In the genomic region with DNA sequence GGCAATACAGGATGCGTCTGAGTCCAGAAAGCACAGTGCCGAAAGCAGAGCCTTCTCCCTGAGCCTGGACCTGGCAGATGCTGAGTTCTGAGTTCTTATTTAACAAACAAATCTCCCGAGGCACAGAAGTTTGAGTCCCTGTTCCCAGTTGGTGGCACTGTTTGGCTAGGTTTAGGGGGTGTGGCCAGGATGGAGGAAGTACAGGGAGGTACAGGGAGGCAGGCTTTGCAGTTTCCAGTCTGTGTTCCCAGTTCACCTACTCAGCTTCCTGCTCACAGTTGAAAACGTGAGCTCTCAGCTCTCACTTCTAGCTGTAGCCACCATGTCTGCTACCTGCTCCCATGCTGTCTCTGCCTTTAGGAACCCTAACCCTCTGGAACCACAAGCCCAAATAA, we compare ENCODE assay signal across 36 mouse cellular contexts. TPM values are rescaled to one million over a fixed set of nuclear protein-coding genes. Genes with fewer than 3 reads are reported as not detected.
DNase-seq lines count a peak whose midpoint lies in the region; ATAC-seq lines count a peak whose summit lies in the region.
"Had no signal": no experiment of that assay in that cellular context is flagged by ENCODE, and none has a peak within 500 bp of the region (broad histone marks: within the 10 kb centered on the region; RNA-seq: fewer than 3 reads in every experiment).

No protein-coding gene starts in this region.

- no peaks in the 10 kb centered on the region for H3K9me3 ChIP-seq in heart, embryonic 10.5 days
- no peaks in the 10 kb centered on the region for H3K9me3 ChIP-seq in forebrain, embryonic 11.5 days (ENCODE audit: control insufficient read depth, low read length)
- H3K9me3 ChIP-seq: embryonic facial prominence, embryonic 10.5 days; embryonic facial prominence, embryonic 13.5 days; forebrain, embryonic 13.5 days had no signal

- no peak overlapping the region for H3K4me2 ChIP-seq in forebrain, embryonic 11.5 days (ENCODE audit: low read depth, low read length, severe bottlenecking)
- H3K4me2 ChIP-seq: embryonic facial prominence, embryonic 13.5 days; forebrain, embryonic 13.5 days; hindbrain, embryonic 14.5 days had no signal

- H3K9ac ChIP-seq in forebrain, embryonic 11.5 days (ENCODE audit: low read length), result no peak overlapping the region
- H3K9ac ChIP-seq: embryonic facial prominence, embryonic 13.5 days; forebrain, embryonic 13.5 days; hindbrain, embryonic 14.5 days had no signal

- no peaks in the 10 kb centered on the region for H3K36me3 ChIP-seq in heart, embryonic 10.5 days
- H3K36me3 ChIP-seq in forebrain, embryonic 11.5 days (ENCODE audit: control insufficient read depth, insufficient read depth, low read length), result no peaks in the 10 kb centered on the region
- H3K36me3 ChIP-seq: embryonic facial prominence, embryonic 10.5 days; embryonic facial prominence, embryonic 13.5 days; G1E had no signal

- ATAC-seq in cerebellum, adult (ENCODE audit: insufficient number of reproducible peaks, low FRiP score, low TSS enrichment), result 0 out of 2 replicates have a peak, but pooled peaks have one; percentile 26
- no peak for ATAC-seq in forebrain, embryonic 11.5 days (replicated peaks; ENCODE audit: low FRiP score)
- ATAC-seq: activated CD4-positive, CD25-positive, alpha-beta regulatory T cell, adult 4 months; forebrain, embryonic 13.5 days; forebrain, embryonic 16.5 days; inflammation-experienced regulatory T-cells, adult 6 months; intestine, postnatal 0 days; Patski had no signal

- no peak overlapping the region for H3K4me3 ChIP-seq in heart, embryonic 10.5 days
- no peak overlapping the region for H3K4me3 ChIP-seq in forebrain, embryonic 11.5 days (ENCODE audit: low read depth, low read length)
- H3K4me3 ChIP-seq: embryonic facial prominence, embryonic 10.5 days; embryonic facial prominence, embryonic 13.5 days; erythroblast, embryonic 14.5 days; forebrain, embryonic 13.5 days had no signal

- H3K27me3 ChIP-seq in heart, embryonic 10.5 days (ENCODE audit: insufficient read depth, poor library complexity, severe bottlenecking), result no peaks in the 10 kb centered on the region
- H3K27me3 ChIP-seq in forebrain, embryonic 11.5 days (ENCODE audit: control insufficient read depth, insufficient read depth, low read length), result no peaks in the 10 kb centered on the region
- H3K27me3 ChIP-seq: embryonic facial prominence, embryonic 13.5 days; forebrain, embryonic 13.5 days; Patski had no signal

- no peak for DNase-seq in cerebellum, postnatal 4 days (ENCODE audit: low spot score in 2 of 2)
- peak; percentile 67 for DNase-seq in gastrocnemius, postnatal 25 days
- no peak for DNase-seq in gastrocnemius, adult 18-20 months (ENCODE audit: low spot score)
- DNase-seq in heart, embryonic 10.5 days (ENCODE audit: low spot score), result peak; percentile 56
- DNase-seq in heart, postnatal 36 days, result no peak
- peak; percentile 7 for DNase-seq in ZHBTc4 (ENCODE audit: low read depth, low spot score)
- DNase-seq in forebrain, embryonic 11.5 days (ENCODE audit: low spot score), result no peak
- DNase-seq: adrenal gland, adult 8-10 months; adrenal gland, postnatal 25 days; cerebellum, adult 11 months; embryo, embryonic 11 days; kidney, adult 2 months had no signal

- intact Hi-C loops in heart, postnatal 36 days (cut with DNase I), result no loop called here

- H3K4me1 ChIP-seq in heart, embryonic 10.5 days, result no peaks in the 10 kb centered on the region
- no peaks in the 10 kb centered on the region for H3K4me1 ChIP-seq in forebrain, embryonic 11.5 days (replicated peaks; ENCODE audit: control insufficient read depth, insufficient read depth, low read length)
- H3K4me1 ChIP-seq: embryonic facial prominence, embryonic 10.5 days; embryonic facial prominence, embryonic 13.5 days; forebrain, embryonic 13.5 days had no signal

- WGBS in heart, embryonic 10.5 days, result 75% methylated on average over 4 of the region's 4 CpGs
- 83% methylated on average over 4 of the region's 4 CpGs for WGBS in forebrain, embryonic 11.5 days

- H3K27ac ChIP-seq in heart, embryonic 10.5 days, result no peak overlapping the region
- H3K27ac ChIP-seq in forebrain, embryonic 11.5 days (ENCODE audit: low read depth, low read length), result no peak overlapping the region
- H3K27ac ChIP-seq: embryonic facial prominence, embryonic 10.5 days; embryonic facial prominence, embryonic 13.5 days; forebrain, embryonic 13.5 days; hindbrain, embryonic 14.5 days; hindbrain, postnatal 0 days had no signal

RNA-seq across cellular contexts. Expression of a gene that starts 37.8 kb away (rescaled TPM):
- total RNA-seq in gastrocnemius, postnatal 25 days (2021), result not detected
- not detected for total RNA-seq in gastrocnemius, adult 18-20 months (2021)
- not detected in 2 replicates for polyA plus RNA-seq in heart, embryonic 10.5 days (2016; fragmentation: Nextera tagmentation; extraction: Ambion mirVana)
- not detected for total RNA-seq in heart, postnatal 36 days (2021)
- polyA plus RNA-seq in forebrain, embryonic 11.5 days (2014; fragmentation: Nextera tagmentation; extraction: Ambion mirVana), result not detected in 2 replicates
- total RNA-seq: adrenal gland, adult 8-10 months; adrenal gland, postnatal 25 days; G1E; gastrocnemius, postnatal 36 days; granulocyte monocyte progenitor cell, adult 5-6 weeks; heart, postnatal 25 days; hindbrain, postnatal 0 days had no signal
- polyA plus RNA-seq: activated CD4-positive, CD25-positive, alpha-beta regulatory T cell, adult 4 months; brain, embryonic 14.5 days; cerebellum, adult 2 months; cortical plate, adult 2 months; embryonic facial prominence, embryonic 10.5 days; embryonic facial prominence, embryonic 13.5 days; erythroblast, embryonic 14.5 days; forebrain, embryonic 13.5 days; forebrain, embryonic 16.5 days; frontal cortex, adult 2 months; G1E; heart, embryonic 14.5 days; heart, postnatal 0 days; hindbrain, embryonic 11.5 days; hindbrain, embryonic 14.5 days; hindbrain, postnatal 0 days; inflammation-experienced regulatory T-cells, adult 6 months; intestine, postnatal 0 days; kidney, adult 2 months; kidney, embryonic 14.5 days; Patski had no signal

Comparison
In these comparisons a context has a peak if more than half of its experiments do, and no peak if none do; other contexts are left out.
1. DNase-seq: peak in gastrocnemius, postnatal 25 days (single experiment), heart, embryonic 10.5 days (single experiment) and ZHBTc4 (single experiment); none in cerebellum, postnatal 4 days (0 of 2), gastrocnemius, adult 18-20 months (single experiment), heart, postnatal 36 days (0 of 2) and forebrain, embryonic 11.5 days (single experiment).